ENCODE assay signal across 9 mouse cellular contexts in the genomic region with DNA sequence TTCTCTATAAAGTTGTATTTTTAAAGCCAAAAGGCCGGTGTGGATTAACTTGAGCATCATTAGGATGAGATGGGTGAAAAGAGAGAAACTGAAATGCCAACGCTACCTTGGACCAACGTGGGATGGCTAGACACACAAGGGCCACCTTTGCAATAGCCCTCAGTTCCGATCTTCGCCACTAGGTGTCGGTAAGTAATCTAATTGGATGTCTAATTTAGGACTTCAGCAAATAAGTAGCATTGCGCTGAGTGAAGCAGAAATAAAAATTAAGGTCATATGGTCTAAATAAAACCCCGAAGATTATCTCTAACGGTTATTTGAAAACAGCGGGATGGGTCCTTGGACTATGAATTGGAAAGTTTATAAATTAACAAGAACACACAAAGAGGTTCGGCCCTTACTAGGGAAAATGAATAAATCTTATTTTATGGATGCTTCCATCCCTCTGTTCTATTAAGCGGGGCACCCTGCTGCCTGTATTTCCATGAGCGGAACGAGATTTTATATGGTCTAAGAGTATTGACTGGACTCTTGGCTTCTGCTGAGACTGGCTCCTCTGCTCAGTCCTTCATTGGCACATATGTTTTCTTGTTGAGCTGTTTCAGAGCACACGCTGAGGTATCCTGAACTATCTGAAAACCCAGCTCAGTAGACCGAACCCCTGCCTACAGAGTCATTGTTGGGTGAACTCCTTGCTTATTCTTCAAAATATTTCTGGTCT.
DNase-seq lines count a peak whose midpoint lies in the region; TF ChIP-seq lines count a peak whose summit lies in the region.
"Had no signal": no experiment of that assay in that cellular context is flagged by ENCODE, and none has a peak within 500 bp of the region (broad histone marks: within the 10 kb centered on the region; RNA-seq: fewer than 3 reads in every experiment).

No protein-coding gene starts in this region.

- WGBS in forebrain, embryonic 10.5 days = 48% methylated on average over 16 of the region's 16 CpGs

- no peak for TF ChIP-seq EP300 in MEL (IDR thresholded peaks at IDR 0.05; ENCODE audit: low read depth in 1 of 2, low read length in 2 of 2)

- no peaks in the 10 kb centered on the region for H3K9me3 ChIP-seq in MEL (replicated peaks; ENCODE audit: insufficient read depth, low read length)
- no peaks in the 10 kb centered on the region for H3K9me3 ChIP-seq in forebrain, embryonic 10.5 days

- no peaks in the 10 kb centered on the region for H3K79me2 ChIP-seq in MEL (ENCODE audit: control insufficient read depth, insufficient read depth, low read length, poor library complexity)

- H3K27ac ChIP-seq in MEL (ENCODE audit: control insufficient read depth, low read depth, low read length) = no peak overlapping the region
- H3K27ac ChIP-seq in forebrain, embryonic 10.5 days = no peak overlapping the region
- H3K27ac ChIP-seq: macrophage had no signal

- H3K9ac ChIP-seq in MEL (ENCODE audit: control insufficient read depth, low read depth, low read length, poor library complexity, severe bottlenecking) = no peak overlapping the region

- peak; percentile 52 for DNase-seq in MEL (ENCODE audit: low read depth, low spot score)
- DNase-seq in brain, embryonic 14.5 days (ENCODE audit: low read depth) = peak; percentile 88
- DNase-seq in forebrain, embryonic 10.5 days (ENCODE audit: extremely low spot score, low spot score) = peak; percentile 50
- peak; percentile 7 for DNase-seq in heart, postnatal 25 days (ENCODE audit: low spot score)
- peak; percentile 68 to 94 for DNase-seq in layer of hippocampus, adult 18-20 months (ENCODE audit: low spot score in 2 of 2)
- peak; percentile 84 for DNase-seq in lung, postnatal 25 days (ENCODE audit: low spot score)
- peak; percentile 94 to 95 for DNase-seq in right cerebral cortex, adult 2 months (ENCODE audit: low spot score in 2 of 2)
- DNase-seq in urinary bladder, postnatal 10 days (ENCODE audit: low spot score) = peak; percentile 67

- no peaks in the 10 kb centered on the region for H3K4me1 ChIP-seq in MEL (ENCODE audit: control insufficient read depth in 1 of 2, insufficient read depth in 2 of 2, low read length in 2 of 2)
- H3K4me1 ChIP-seq in forebrain, embryonic 10.5 days = peaks cover 7% of the 10 kb centered on the region; the same call in 1 of the 2 replicates

- TF ChIP-seq RAD21 in MEL (IDR thresholded peaks at IDR 0.05; ENCODE audit: low read depth, low read length) = peak; percentile 71

- H3K4me3 ChIP-seq in MEL (ENCODE audit: control insufficient read depth in 1 of 2, insufficient read depth in 1 of 2, low read depth in 2 of 2, low read length in 2 of 2) = no peak overlapping the region
- no peak overlapping the region for H3K4me3 ChIP-seq in forebrain, embryonic 10.5 days

- peak; percentile 55 to 82 (median 71) for TF ChIP-seq CTCF in MEL (IDR thresholded peaks at IDR 0.05 in 2 of 3, conservative IDR thresholded peaks at IDR 0.05 in 1 of 3; ENCODE audit: control insufficient read depth in 1 of 3, insufficient read depth in 1 of 3, low read depth in 2 of 3, low read length in 3 of 3, poor library complexity in 1 of 3, severe bottlenecking in 1 of 3)
- TF ChIP-seq CTCF in brain, embryonic 14.5 days (IDR thresholded peaks at IDR 0.05; ENCODE audit: borderline replicate concordance, extremely low read depth, insufficient read depth, insufficient read length) = peak; percentile 86

- intact Hi-C loops in heart, postnatal 25 days (cut with DNase I) = loop anchor here (1.0 to 10.0 kb wide), 4 partner anchors 212 to 486 kb away; no protein-coding TSS in a partner anchor

- TF ChIP-seq POLR2A in MEL (IDR thresholded peaks at IDR 0.05; ENCODE audit: control insufficient read depth in 1 of 2, insufficient read depth in 1 of 2, low read depth in 1 of 2, low read length in 2 of 2, poor library complexity in 1 of 2) = no peak
- no peak for TF ChIP-seq POLR2A in brain, embryonic 14.5 days (IDR thresholded peaks at IDR 0.05; ENCODE audit: borderline replicate concordance, extremely low read depth, insufficient read depth, insufficient read length, poor library complexity, severe bottlenecking)

- H3K27me3 ChIP-seq in MEL (ENCODE audit: control insufficient read depth in 1 of 2, insufficient read depth in 2 of 2, low read length in 2 of 2) = no peaks in the 10 kb centered on the region
- no peaks in the 10 kb centered on the region for H3K27me3 ChIP-seq in forebrain, embryonic 10.5 days (ENCODE audit: poor library complexity, severe bottlenecking)

- no peaks in the 10 kb centered on the region for H3K36me3 ChIP-seq in MEL (ENCODE audit: control insufficient read depth in 1 of 2, insufficient read depth in 2 of 2, low read length in 2 of 2)
- H3K36me3 ChIP-seq in forebrain, embryonic 10.5 days (replicated peaks) = no peaks in the 10 kb centered on the region

TF ChIP-seq in MEL, 35 proteins besides CTCF, POLR2A, EP300 and RAD21:
- TF ChIP-seq SMC3 (IDR thresholded peaks at IDR 0.05; ENCODE audit: low read depth, low read length) (peak; percentile 76), ZC3H11A (IDR thresholded peaks at IDR 0.05; ENCODE audit: low read depth, low read length) (peak; percentile 67), JUND (IDR thresholded peaks at IDR 0.05; ENCODE audit: low read depth, low read length) (no peak), E2F4 (IDR thresholded peaks at IDR 0.05; ENCODE audit: borderline replicate concordance, low read depth, low read length) (no peak)
TF ChIP-seq in MEL: peak in this region for 2.

Comparison
In these comparisons a context has a peak if more than half of its experiments do, and no peak if none do; other contexts are left out.
1. DNase-seq: peak in every context shown above with its lines; median percentile 94 in right cerebral cortex, adult 2 months; 88 in brain, embryonic 14.5 days; 84 in lung, postnatal 25 days; 81 in layer of hippocampus, adult 18-20 months; 67 in urinary bladder, postnatal 10 days; 52 in MEL; 50 in forebrain, embryonic 10.5 days; 7 in heart, postnatal 25 days.